Mouse (Mus musculus): ENCODE data around the gene Olig3. TPM values are rescaled to one million over a fixed set of nuclear protein-coding genes. Genes with fewer than 3 reads are reported as not detected.

The Olig3 gene
- 0.15 and 1.2 TPM in 2 replicates for polyA plus RNA-seq (2012; ENCODE audit: low replicate concordance)

GRCm38 (mm10) chr10:19356071-19356583 lies at the start of gene Olig3:
TSS of gene Olig3 (plus strand) at chr10:19356533.

Other genes starting within 250 kb of the Olig3 start
- 19.5 and 19.7 TPM in 2 replicates for gene Ifngr1, start 235.4 kb downstream of the Olig3 start, polyA plus RNA-seq (2012; ENCODE audit: low replicate concordance)